Mouse (Mus musculus) G1E (cell line): ENCODE measurements around the gene Camkmt. TPM values are rescaled to one million over a fixed set of nuclear protein-coding genes. Genes with fewer than 3 reads are reported as not detected.

Experiments used
- ATAC-seq: 2 replicates; pipeline ENCODE4 v1.8.0; 2016; ENCODE audit warnings: mild to moderate bottlenecking; ENCODE audit not compliant: insufficient number of reproducible peaks, poor library complexity, low FRiP score, severe bottlenecking; ENCODE audit errors: extremely low read depth
- DNase-seq: peaks from one replicate; pipeline ENCODE4 v3.0.0; 2012; ENCODE audit warnings: low spot score
- H3K27me3 ChIP-seq: 2 replicates; pipeline ENCODE4 v1.6.1; 2012; ENCODE audit warnings: mild to moderate bottlenecking, low read length, inconsistent platforms; ENCODE audit not compliant: insufficient read depth
- H3K36me3 ChIP-seq: replicated peaks from 2 replicates; pipeline ENCODE3; 2012; ENCODE audit warnings: mild to moderate bottlenecking, inconsistent platforms
- H3K4me1 ChIP-seq: 2 replicates; pipeline ENCODE4 v1.6.1; 2012; ENCODE audit warnings: low read depth, low read length, inconsistent platforms, mixed read lengths; ENCODE audit not compliant: insufficient read depth
- H3K4me3 ChIP-seq: 2 replicates; pipeline ENCODE4 v1.5.1; 2012; ENCODE audit warnings: low read depth, mild to moderate bottlenecking, inconsistent platforms, low read length, moderate library complexity, mixed read lengths
- H3K9me3 ChIP-seq: replicated peaks from 2 replicates; pipeline ENCODE4 v1.6.1; 2012; ENCODE audit warnings: inconsistent platforms
- CTCF ChIP-seq: IDR thresholded peaks from 2 replicates; pipeline ENCODE4 v1.5.1; 2012; ENCODE audit warnings: low read depth, low read length, inconsistent platforms, mixed read lengths
- GATA1 ChIP-seq: IDR thresholded peaks from 2 replicates; pipeline ENCODE4 v1.6.1; 2012; ENCODE audit warnings: borderline replicate concordance, low read length, inconsistent platforms, mixed read lengths
- GATA2 ChIP-seq: IDR thresholded peaks from 2 replicates; pipeline ENCODE4 v1.6.1; 2012; ENCODE audit warnings: low read depth, low read length, inconsistent platforms, borderline replicate concordance
- POLR2AphosphoS5 ChIP-seq: IDR thresholded peaks from 2 replicates; pipeline ENCODE4 v1.6.1; 2012; ENCODE audit warnings: low read depth, low read length, inconsistent platforms; ENCODE audit not compliant: insufficient replicate concordance
- TAL1 ChIP-seq: conservative IDR thresholded peaks from 2 replicates; pipeline ENCODE4 v1.6.1; 2012; ENCODE audit warnings: low read depth, low read length, inconsistent platforms, mixed read lengths
- polyA plus RNA-seq: library from polyadenylated mRNA; stranded (reverse); fragments of >175 nt; gene quantifications from 2 replicates; pipeline ENCODE4 v1.2.3, GENCODE M21; 2012
- total RNA-seq, 2 experiments: library from RNA; stranded (forward) in 1 of 2; stranded (reverse) in 1 of 2; fragments of 200-1000 nt in 1 of 2; fragments of >200 nt in 1 of 2; fragmentation: Nextera tagmentation in 1 of 2; gene quantifications; 2 replicates each; pipeline ENCODE4 v1.2.3; 2014 to 2017

The Camkmt gene
- total and polyA plus RNA-seq, 3 experiments = 1.6 to 8.0 (median 1.7) TPM

DNA sequence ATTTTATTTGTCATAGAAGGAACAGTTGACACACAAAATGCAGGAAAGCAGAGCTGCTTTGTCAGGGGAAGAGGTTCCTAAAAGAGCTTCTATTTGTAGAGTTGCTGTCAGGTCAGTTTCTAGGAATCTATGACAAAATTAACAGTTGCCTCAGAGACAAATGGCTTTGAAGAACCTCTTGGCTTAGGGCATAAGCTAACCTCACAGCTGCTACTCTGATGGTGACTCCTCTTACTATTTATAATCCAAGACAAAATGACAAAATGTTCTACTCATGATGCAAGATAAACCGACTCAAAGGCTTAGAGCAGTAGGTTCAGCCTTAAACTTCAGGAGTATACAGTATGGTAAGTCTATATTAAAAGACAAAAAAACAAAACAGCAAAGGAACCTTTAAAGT lies 3.9 kb upstream of the Camkmt start:
- H3K9me3 ChIP-seq = no peaks in the 10 kb centered on the region
- no peak for ATAC-seq
- peaks cover 33% of the 10 kb centered on the region for H3K4me1 ChIP-seq
- no peak overlapping the region for H3K4me3 ChIP-seq
- peaks cover 17% of the 10 kb centered on the region for H3K36me3 ChIP-seq
- DNase-seq = no peak
- no peaks in the 10 kb centered on the region for H3K27me3 ChIP-seq
- TF ChIP-seq GATA1 = no peak
- no peak for TF ChIP-seq GATA2
- TF ChIP-seq TAL1 = no peak
- no peak for TF ChIP-seq POLR2AphosphoS5
- no peak for TF ChIP-seq CTCF

DNA sequence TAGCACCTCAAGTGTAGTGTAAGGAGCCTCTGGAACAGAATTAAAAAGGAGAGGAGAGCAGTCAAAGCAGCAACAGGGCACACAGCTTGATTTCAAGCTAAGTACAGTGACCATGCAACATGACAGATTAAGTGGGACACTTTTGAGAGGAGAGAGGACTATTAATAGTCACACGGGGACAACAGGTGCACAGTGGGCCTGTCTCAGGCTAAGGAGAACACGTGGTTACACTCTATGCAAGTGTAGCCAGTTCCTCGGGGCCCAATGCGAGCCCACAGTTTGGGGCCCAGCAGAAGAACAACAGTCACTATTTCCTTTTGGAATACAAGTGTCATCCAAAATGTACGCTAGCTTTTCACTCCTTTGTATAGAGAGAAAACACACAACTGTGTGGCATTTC lies 2.8 kb upstream of the Camkmt start:
- Histone ChIP-seq H3K4me1 (peaks cover 36% of the 10 kb centered on the region), H3K4me3 (no peak overlapping the region)
- no peak for ATAC-seq

DNA sequence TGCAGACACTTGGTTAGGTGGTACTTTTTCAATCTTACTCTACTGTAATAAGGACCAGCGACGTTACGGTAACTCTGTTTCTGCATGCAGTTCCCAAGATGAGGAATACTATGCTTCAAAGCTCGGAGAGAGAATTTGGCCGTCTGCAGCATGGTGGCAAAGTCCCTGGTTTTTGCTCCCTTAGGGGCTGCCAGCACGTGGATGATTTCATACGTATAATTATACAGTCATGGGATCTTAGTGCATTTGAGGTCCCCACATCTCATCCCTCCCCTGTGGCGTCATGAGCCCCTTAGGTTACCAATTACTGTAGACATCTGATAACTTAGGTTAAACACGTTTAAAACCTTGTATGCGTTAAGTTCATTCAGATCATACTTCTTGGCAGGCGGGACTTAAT lies 2.0 kb upstream of the Camkmt start:
- Histone ChIP-seq H3K36me3 (peaks cover 13% of the 10 kb centered on the region), H3K27me3 (no peaks in the 10 kb centered on the region), H3K4me1 (peaks cover 36% of the 10 kb centered on the region), H3K9me3 (no peaks in the 10 kb centered on the region), H3K4me3 (no peak overlapping the region)
- no peak for ATAC-seq
- DNase-seq = no peak
- TF ChIP-seq CTCF (no peak), GATA1 (no peak), GATA2 (no peak), POLR2AphosphoS5 (no peak), TAL1 (no peak)

More for the DNA sequence above, 2.8 kb upstream of the Camkmt start:
- peaks cover 17% of the 10 kb centered on the region for H3K36me3 ChIP-seq
- no peak for DNase-seq
- H3K9me3 ChIP-seq = no peaks in the 10 kb centered on the region
- H3K27me3 ChIP-seq = no peaks in the 10 kb centered on the region
- no peak for TF ChIP-seq TAL1
- TF ChIP-seq CTCF = no peak
- TF ChIP-seq GATA2 = no peak

DNA sequence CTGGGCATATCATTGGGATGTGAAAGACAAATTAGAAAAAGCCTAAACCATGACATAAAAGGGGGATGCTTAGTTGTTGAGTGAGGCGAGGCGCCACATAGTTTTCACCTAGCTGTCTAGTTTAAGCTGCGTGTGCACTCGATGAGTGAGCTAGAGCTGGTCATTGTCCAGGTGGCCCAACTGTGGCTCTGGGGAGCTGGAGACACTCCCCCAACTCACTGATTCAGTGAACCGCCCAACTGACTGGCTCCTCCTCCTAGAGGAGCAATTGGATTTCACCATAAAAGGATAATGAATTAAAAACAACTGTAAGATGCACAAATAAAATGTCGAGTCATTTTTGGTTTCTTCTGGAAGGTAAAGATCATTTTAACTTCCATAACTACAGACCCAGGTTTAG lies 1.3 kb upstream of the Camkmt start:
- H3K4me3 ChIP-seq = peak overlapping the region; percentile 48; the same call in 1 of the 2 replicates
- H3K4me1 ChIP-seq = peaks cover 36% of the 10 kb centered on the region
- TF ChIP-seq GATA1 (no peak), GATA2 (no peak), TAL1 (no peak), CTCF (no peak), POLR2AphosphoS5 (no peak)
- peaks cover 13% of the 10 kb centered on the region for H3K36me3 ChIP-seq
- ATAC-seq = no peak
- no peak for DNase-seq
- no peaks in the 10 kb centered on the region for H3K9me3 ChIP-seq
- no peaks in the 10 kb centered on the region for H3K27me3 ChIP-seq

DNA sequence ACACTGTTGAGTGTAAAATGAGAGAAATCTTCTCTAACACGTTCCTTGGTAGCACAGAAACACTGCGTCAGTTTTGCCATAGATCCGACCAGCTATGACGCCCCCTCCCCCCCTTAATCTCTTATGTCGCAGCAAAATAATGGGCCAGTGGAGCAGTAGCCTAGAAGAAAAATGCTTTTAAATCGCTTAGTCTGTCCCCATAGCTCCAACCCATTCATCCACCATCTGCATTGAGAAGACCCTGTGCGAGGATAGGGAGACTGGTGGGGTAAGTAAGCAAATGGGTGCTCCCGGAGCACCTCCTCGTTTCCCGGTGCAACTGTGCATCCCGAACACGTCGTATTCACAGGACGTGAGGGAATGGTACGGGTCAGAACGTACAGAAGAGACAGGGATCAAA lies 731 bp upstream of the Camkmt start:
- Histone ChIP-seq H3K9me3 (no peaks in the 10 kb centered on the region), H3K4me1 (peaks cover 36% of the 10 kb centered on the region), H3K36me3 (peaks cover 13% of the 10 kb centered on the region), H3K4me3 (peak overlapping the region; percentile 99), H3K27me3 (no peaks in the 10 kb centered on the region)
- TF ChIP-seq GATA2 (no peak), CTCF (no peak), GATA1 (no peak)
- no peak for DNase-seq
- ATAC-seq = no peak

DNA sequence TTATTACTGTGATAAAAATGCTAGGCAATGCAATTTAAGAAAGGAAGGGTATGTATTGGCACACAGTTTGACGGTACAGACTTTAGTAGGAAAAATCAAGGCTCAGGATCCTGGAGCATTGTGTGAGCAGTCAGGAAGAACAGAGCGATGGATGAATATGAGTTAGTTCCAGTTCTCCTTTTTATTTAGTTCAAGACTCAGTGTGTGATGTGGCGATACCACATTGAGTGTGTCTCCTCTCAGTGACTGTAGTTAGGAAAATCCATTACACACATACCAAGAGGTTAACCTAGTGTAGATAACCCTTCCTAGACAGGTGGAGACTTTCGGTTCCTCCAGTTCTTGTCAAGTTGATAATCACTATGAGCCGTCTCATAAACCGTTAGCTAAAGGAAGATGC lies 1.4 kb downstream of the Camkmt start:
- TF ChIP-seq GATA1 = no peak
- TF ChIP-seq CTCF = no peak
- no peak for TF ChIP-seq GATA2
- TF ChIP-seq POLR2AphosphoS5 = no peak
- no peak for TF ChIP-seq TAL1
- ATAC-seq = no peak

DNA sequence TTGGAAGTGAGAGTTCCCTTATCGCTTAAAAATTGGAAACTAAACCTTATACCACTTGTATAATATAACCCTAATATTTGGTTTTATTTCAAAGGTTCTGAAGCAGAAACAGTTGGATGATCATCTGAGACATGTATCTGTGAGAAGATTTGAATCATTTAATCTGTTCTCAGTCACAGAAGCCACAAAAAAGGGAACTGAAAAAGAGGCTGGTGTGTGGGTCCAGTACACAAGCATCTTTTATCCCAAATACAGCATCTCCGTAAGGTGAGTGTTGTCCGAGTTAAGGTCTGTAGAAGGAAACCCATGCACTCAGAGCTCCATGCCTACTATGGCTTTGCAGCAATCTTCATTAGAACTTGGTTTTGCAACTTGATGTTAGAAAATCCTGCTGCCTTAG lies 6.0 kb downstream of the Camkmt start:
- Histone ChIP-seq H3K36me3 (peaks cover 32% of the 10 kb centered on the region), H3K27me3 (no peaks in the 10 kb centered on the region), H3K9me3 (peaks cover 9% of the 10 kb centered on the region), H3K4me1 (peaks cover 10% of the 10 kb centered on the region), H3K4me3 (no peak overlapping the region)
- no peak for DNase-seq
- no peak for TF ChIP-seq GATA2
- no peak for TF ChIP-seq POLR2AphosphoS5
- TF ChIP-seq GATA1 = no peak
- TF ChIP-seq TAL1 = no peak
- no peak for TF ChIP-seq CTCF
- no peak for ATAC-seq

More for the DNA sequence above, 1.4 kb downstream of the Camkmt start:
- Histone ChIP-seq H3K27me3 (no peaks in the 10 kb centered on the region), H3K4me3 (no peak overlapping the region), H3K4me1 (peaks cover 25% of the 10 kb centered on the region), H3K9me3 (no peaks in the 10 kb centered on the region), H3K36me3 (peaks cover 12% of the 10 kb centered on the region)
- DNase-seq = no peak
